Mouse (Mus musculus): Measurements from ENCODE around the gene Slc22a20.

DNA sequence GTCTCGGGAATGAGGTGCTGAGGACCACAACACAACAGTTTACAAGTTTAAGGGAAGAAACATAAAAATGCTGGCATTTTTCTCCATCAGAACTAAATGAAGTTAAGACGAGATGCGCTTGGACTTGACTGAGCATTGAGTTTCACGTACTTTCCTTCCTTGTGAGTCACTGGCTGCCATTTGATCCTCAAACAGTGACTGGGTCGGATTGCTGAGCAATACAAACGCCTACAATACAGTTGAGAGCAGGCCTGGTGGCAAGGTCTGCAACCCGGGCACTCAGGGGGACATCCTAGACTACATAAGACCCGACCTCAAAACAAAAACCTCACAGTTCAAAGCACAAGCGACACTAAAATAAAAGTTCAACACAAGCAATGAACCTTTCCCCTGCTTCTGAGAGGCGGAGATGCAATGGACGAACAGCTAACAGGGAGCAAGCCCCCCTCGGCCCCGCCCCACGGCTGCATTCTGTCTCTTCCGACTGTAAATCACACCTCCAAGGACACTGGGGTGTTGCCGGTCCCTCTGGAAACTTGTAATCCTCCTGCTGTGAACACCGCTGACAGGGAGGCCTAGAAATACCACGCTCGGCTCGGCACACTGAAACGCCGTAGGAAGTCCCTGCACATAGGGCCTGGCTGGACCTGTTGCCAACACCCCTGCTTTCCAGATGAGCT is 31.8 kb downstream of the Slc22a20 start:
- no peak for TF ChIP-seq POLR2AphosphoS5 (IDR thresholded peaks at IDR 0.05; ENCODE audit: insufficient replicate concordance, low read depth, low read length)
- no peak for TF ChIP-seq CTCF (IDR thresholded peaks at IDR 0.05; ENCODE audit: low read depth, low read length)
